Mouse (Mus musculus) testis, adult 2 months (tissue): Measurements from ENCODE around the gene Cbr3. TPM values are rescaled to one million over a fixed set of nuclear protein-coding genes. Genes with fewer than 3 reads are reported as not detected.

Experiments used
- H3K27ac ChIP-seq: fragments of 200-500 bp; 2 replicates; pipeline ENCODE4 v1.5.1; 2012; ENCODE audit warnings: low read depth, low read length; ENCODE audit not compliant: control insufficient read depth, insufficient read depth
- H3K27me3 ChIP-seq: fragments of 200-500 bp; 2 replicates; pipeline ENCODE4 v1.6.1; 2012; ENCODE audit warnings: mild to moderate bottlenecking, low read length, moderate library complexity; ENCODE audit not compliant: control insufficient read depth, insufficient read depth
- H3K36me3 ChIP-seq: fragments of 200-500 bp; 2 replicates; pipeline ENCODE4 v1.6.1; 2012; ENCODE audit warnings: mild to moderate bottlenecking, low read length; ENCODE audit not compliant: control insufficient read depth, insufficient read depth
- H3K4me1 ChIP-seq: fragments of 200-500 bp; 2 replicates; pipeline ENCODE4 v1.6.1; 2012; ENCODE audit warnings: low read length; ENCODE audit not compliant: control insufficient read depth, insufficient read depth
- H3K4me3 ChIP-seq: fragments of 200-500 bp; 2 replicates; pipeline ENCODE4 v1.5.1; 2012; ENCODE audit warnings: low read depth, mild to moderate bottlenecking, low read length, moderate library complexity, mixed read lengths; ENCODE audit not compliant: control insufficient read depth
- CTCF ChIP-seq: fragments of 200-500 bp; IDR thresholded peaks from 2 replicates; pipeline ENCODE4 v1.5.1; 2012; ENCODE audit warnings: low read depth, mild to moderate bottlenecking, inconsistent platforms, low read length, moderate library complexity; ENCODE audit not compliant: control insufficient read depth, insufficient read depth, insufficient replicate concordance
- POLR2A ChIP-seq: fragments of 200-500 bp; IDR thresholded peaks from 2 replicates; pipeline ENCODE4 v1.6.1; 2012; ENCODE audit warnings: low read depth, mild to moderate bottlenecking, inconsistent platforms, low read length, moderate library complexity; ENCODE audit not compliant: control insufficient read depth
- polyA plus RNA-seq: library from polyadenylated mRNA; depleted of rRNA; stranded (reverse); fragments of >200 nt; gene quantifications from 2 replicates; pipeline ENCODE4 v1.2.3, GENCODE M21; 2012; rRNA removed

The Cbr3 gene
- polyA plus RNA-seq, 1 experiment, result 1.3 TPM

- Histone ChIP-seq H3K27ac (no peak overlapping the region), H3K4me3 (no peak overlapping the region), H3K36me3 (no peaks in the 10 kb centered on the region)
Observed at GRCm38 (mm10) chr16:93739251-93739650, 56.2 kb downstream of the Cbr3 start.

More at GRCm38 (mm10) chr16:93739251-93739650, 56.2 kb downstream of the Cbr3 start:
- Histone ChIP-seq H3K27me3 (no peaks in the 10 kb centered on the region), H3K4me1 (no peaks in the 10 kb centered on the region)
- TF ChIP-seq CTCF, result no peak
- no peak for TF ChIP-seq POLR2A

Other genes starting within 250 kb of the Cbr3 start
- 6.2 and 7.7 TPM in 2 replicates for gene Setd4, start 79.2 kb upstream of the Cbr3 start, polyA plus RNA-seq
- 35.7 and 51.9 TPM in 2 replicates for gene Cbr1, start 77.4 kb upstream of the Cbr3 start, polyA plus RNA-seq
- gene Gm5678, start 55.1 kb upstream of the Cbr3 start, polyA plus RNA-seq, result not detected in 2 replicates
- gene Dop1b, start 28.7 kb downstream of the Cbr3 start, polyA plus RNA-seq, result 21.7 and 29.2 TPM in 2 replicates
- 9.6 and 11.6 TPM in 2 replicates for gene Morc3, start 148.9 kb downstream of the Cbr3 start, polyA plus RNA-seq
- gene Chaf1b, start 200.7 kb downstream of the Cbr3 start, polyA plus RNA-seq, result 9.3 and 10.1 TPM in 2 replicates